Mouse (Mus musculus) brain, embryonic 14.5 days (tissue): ENCODE results near the gene Slc9a8.

Experiments
- CTCF ChIP-seq: fragments of 200-500 bp; IDR thresholded peaks from 2 replicates; pipeline ENCODE4 v1.5.1; 2012; ENCODE audit warnings: inconsistent platforms, mild to moderate bottlenecking, moderate library complexity, borderline replicate concordance; ENCODE audit not compliant: insufficient read depth, insufficient read length; ENCODE audit errors: extremely low read depth
- POLR2A ChIP-seq: fragments of 200-500 bp; IDR thresholded peaks from 2 replicates; pipeline ENCODE4 v1.6.1; 2012; ENCODE audit warnings: mild to moderate bottlenecking, inconsistent platforms, borderline replicate concordance; ENCODE audit not compliant: poor library complexity, insufficient read depth, insufficient read length, severe bottlenecking; ENCODE audit errors: extremely low read depth

GRCm38 (mm10) chr2:167436371-167436770 lies 14.9 kb downstream of the Slc9a8 start:
- TF ChIP-seq CTCF (no peak), POLR2A (no peak)
